Mouse (Mus musculus) limb, embryonic 10.5 days (tissue): ENCODE measurements around the gene Armc9. TPM values are rescaled to one million over a fixed set of nuclear protein-coding genes. Genes with fewer than 3 reads are reported as not detected.
A peak's percentile ranks its signal among the peaks of the same experiment; 100 is the strongest.

Source experiments
- DNase-seq: peaks from one replicate; pipeline ENCODE4 v3.0.0-alpha.2; 2017; ENCODE audit warnings: low spot score
- H3K27ac ChIP-seq: fragments of 300-500 bp; sonication (generic); 2 replicates; pipeline ENCODE4 v1.5.1; 2016; ENCODE audit warnings: mild to moderate bottlenecking
- H3K27me3 ChIP-seq: fragments of 300-500 bp; sonication (generic); 2 replicates; pipeline ENCODE4 v1.6.1; 2016; ENCODE audit warnings: low read depth, mild to moderate bottlenecking; ENCODE audit not compliant: poor library complexity, severe bottlenecking
- H3K36me3 ChIP-seq: fragments of 300-500 bp; sonication (generic); 2 replicates; pipeline ENCODE4 v1.6.1; 2016; ENCODE audit warnings: mild to moderate bottlenecking, moderate library complexity
- H3K4me1 ChIP-seq: fragments of 300-500 bp; sonication (generic); 2 replicates; pipeline ENCODE4 v1.6.1; 2016
- H3K4me3 ChIP-seq: fragments of 300-500 bp; sonication (generic); 2 replicates; pipeline ENCODE4 v1.5.1; 2016; ENCODE audit warnings: mild to moderate bottlenecking, moderate library complexity
- H3K9me3 ChIP-seq: fragments of 300-500 bp; sonication (generic); replicated peaks from 2 replicates; pipeline ENCODE4 v1.6.1; 2016; ENCODE audit warnings: mild to moderate bottlenecking
- WGBS: fragments of 180-500 bp; shearing (Covaris S2); methylation state at CpG from one replicate; pipeline ENCODE4 v1.1.7; 2016; 5-methylcytosine and 5-hydroxymethylcytosine counted together
- polyA plus RNA-seq: library from polyadenylated mRNA; unstranded; fragments of >200 nt; fragmentation: Nextera tagmentation; extraction: Ambion mirVana; gene quantifications from 2 replicates; pipeline ENCODE4 v1.2.1, GENCODE M21; 2016

Armc9 gene
- polyA plus RNA-seq, result 34.6 and 37.3 TPM in 2 replicates

DNA sequence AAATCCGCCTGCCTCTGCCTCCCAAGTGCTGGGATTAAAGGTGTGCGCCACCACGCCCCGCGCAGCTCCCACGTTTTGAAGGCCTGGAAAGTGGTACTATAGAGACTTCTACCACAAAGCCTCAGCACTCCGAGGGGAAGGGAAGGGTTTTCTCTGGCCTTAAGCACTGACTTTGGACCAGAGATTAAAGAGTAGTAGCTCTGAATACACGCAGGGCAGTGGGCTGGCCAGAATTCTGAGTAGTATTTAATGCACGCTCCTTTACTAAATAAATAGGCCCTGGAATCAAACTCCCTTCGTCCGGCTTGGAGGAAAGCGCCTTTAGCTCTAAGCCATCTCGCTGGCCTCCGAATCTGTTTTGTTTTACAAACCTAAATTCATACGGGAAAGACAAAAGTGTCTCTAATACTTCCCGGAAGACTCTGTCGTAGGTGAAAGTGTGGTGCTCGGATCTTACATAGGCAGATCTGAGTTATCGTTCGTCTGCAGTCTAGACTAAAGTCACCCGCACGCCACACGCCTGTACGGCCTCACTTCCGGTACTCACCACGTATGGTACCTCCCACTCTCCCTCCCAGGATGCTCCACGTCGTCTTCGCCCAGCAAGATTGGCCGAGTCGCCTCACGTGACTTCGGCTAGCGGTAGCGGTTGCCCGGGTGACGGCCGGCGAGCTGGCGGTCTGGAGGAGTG lies at the start of gene Armc9:
Gene Armc9, plus strand, starts transcription at position 648 of the 691 bp plus-strand sequence.
- peak within 1 kb of the TSS; percentile 88 for H3K27ac ChIP-seq
- WGBS, result 5% methylated on average over 40 of the region's 40 CpGs
- peak within 1 kb of the TSS; percentile 88 for H3K4me3 ChIP-seq
- no peaks in the 10 kb centered on the region for H3K9me3 ChIP-seq
- peak; percentile 96 for DNase-seq
- peaks cover 16% of the 10 kb centered on the region for H3K4me1 ChIP-seq
- no peaks in the 10 kb centered on the region for H3K27me3 ChIP-seq
- peaks cover 7% of the 10 kb centered on the region; the same call in 1 of the 2 replicates for H3K36me3 ChIP-seq

- Histone ChIP-seq H3K4me3 (no peak overlapping the region), H3K9me3 (no peaks in the 10 kb centered on the region), H3K27ac (no peak overlapping the region), H3K4me1 (no peaks in the 10 kb centered on the region), H3K36me3 (peaks cover 47% of the 10 kb centered on the region), H3K27me3 (no peaks in the 10 kb centered on the region)
- 97% methylated on average over 1 of the region's 1 CpGs for WGBS
- no peak for DNase-seq
Observed at GRCm38 (mm10) chr1:86105054-86105453, 49.5 kb upstream of the Armc9 start.

GRCm38 (mm10) chr1:86111779-86112178 lies 42.8 kb upstream of the Armc9 start, which contains the start of gene Htr2b:
TSS of gene Htr2b (minus strand) at chr1:86111970.
- DNase-seq, result no peak
- no peak within 1 kb of the TSS for H3K27ac ChIP-seq
- H3K4me1 ChIP-seq, result no peaks in the 10 kb centered on the region
- no peaks in the 10 kb centered on the region for H3K27me3 ChIP-seq
- H3K4me3 ChIP-seq, result no peak within 1 kb of the TSS
- WGBS, result 79% methylated on average over 6 of the region's 6 CpGs
- H3K9me3 ChIP-seq, result no peaks in the 10 kb centered on the region
- peaks cover 29% of the 10 kb centered on the region for H3K36me3 ChIP-seq

GRCm38 (mm10) chr1:86114141-86114540 lies 40.4 kb upstream of the Armc9 start:
- 90% methylated on average over 3 of the region's 3 CpGs for WGBS

GRCm38 (mm10) chr1:86119549-86119948 lies 35.0 kb upstream of the Armc9 start:
- WGBS, result 92% methylated on average over 4 of the region's 4 CpGs
- H3K36me3 ChIP-seq, result peaks cover 89% of the 10 kb centered on the region

More at GRCm38 (mm10) chr1:86114141-86114540, 40.4 kb upstream of the Armc9 start:
- Histone ChIP-seq H3K9me3 (no peaks in the 10 kb centered on the region), H3K27ac (no peak overlapping the region), H3K4me1 (no peaks in the 10 kb centered on the region), H3K27me3 (no peaks in the 10 kb centered on the region), H3K4me3 (no peak overlapping the region), H3K36me3 (peaks cover 42% of the 10 kb centered on the region)
- DNase-seq, result no peak

GRCm38 (mm10) chr1:86126036-86126435 lies 28.5 kb upstream of the Armc9 start:
- 97% methylated on average over 2 of the region's 2 CpGs for WGBS

More at GRCm38 (mm10) chr1:86119549-86119948, 35.0 kb upstream of the Armc9 start:
- Histone ChIP-seq H3K4me1 (no peaks in the 10 kb centered on the region), H3K27ac (no peak overlapping the region), H3K9me3 (no peaks in the 10 kb centered on the region), H3K4me3 (no peak overlapping the region), H3K27me3 (no peaks in the 10 kb centered on the region)
- DNase-seq, result no peak

DNA sequence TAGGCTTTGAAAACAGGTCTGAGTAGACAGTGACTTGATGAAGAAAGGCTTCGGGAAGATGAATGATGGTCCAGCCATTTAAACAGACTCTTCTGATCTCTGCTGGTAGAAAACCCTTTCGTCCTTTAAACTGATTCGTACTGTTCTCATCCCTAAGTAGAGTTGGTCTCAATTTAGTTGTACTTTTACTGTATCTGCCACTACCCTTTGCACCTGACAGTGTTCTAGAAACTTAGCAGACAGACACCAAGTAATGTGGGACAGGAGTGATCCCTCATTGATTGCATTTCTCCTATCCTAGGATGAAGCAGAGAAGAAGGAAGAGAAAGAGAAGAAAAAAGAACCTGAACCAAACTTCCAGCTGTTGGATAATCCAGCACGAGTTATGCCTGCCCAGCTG lies 21.2 kb upstream of the Armc9 start, which contains the start of gene Gm21972:
Gene Gm21972, plus strand, starts transcription at position 301 of the 400 bp plus-strand sequence.
- H3K36me3 ChIP-seq, result peaks cover 90% of the 10 kb centered on the region
- WGBS, result 93% methylated on average over 4 of the region's 4 CpGs
- no peaks in the 10 kb centered on the region for H3K9me3 ChIP-seq

More at GRCm38 (mm10) chr1:86126036-86126435, 28.5 kb upstream of the Armc9 start:
- Histone ChIP-seq H3K36me3 (peaks cover 98% of the 10 kb centered on the region), H3K27ac (no peak overlapping the region), H3K9me3 (no peaks in the 10 kb centered on the region), H3K27me3 (no peaks in the 10 kb centered on the region), H3K4me1 (no peaks in the 10 kb centered on the region), H3K4me3 (no peak overlapping the region)
- no peak for DNase-seq

DNA sequence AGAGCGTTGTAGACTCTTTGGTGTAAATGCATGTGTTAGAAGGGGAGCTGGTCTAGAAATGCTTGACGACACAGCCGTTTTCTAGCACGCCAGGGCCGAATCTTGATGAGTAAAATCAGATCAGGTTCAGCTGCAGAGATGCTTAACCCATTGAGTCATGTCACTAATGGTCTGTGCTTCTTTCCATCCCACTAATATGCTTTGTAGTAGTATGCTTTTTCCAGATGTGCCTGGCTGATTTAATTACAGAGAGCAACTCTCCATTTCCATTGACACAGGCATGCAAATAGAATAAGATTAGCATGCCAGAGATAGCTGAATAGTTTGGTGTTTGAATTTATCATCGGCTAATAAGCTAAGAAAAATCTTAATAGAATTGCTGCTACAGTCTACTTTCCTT lies 19.3 kb upstream of the Armc9 start:
- no peaks in the 10 kb centered on the region for H3K27me3 ChIP-seq
- H3K36me3 ChIP-seq, result peaks cover 88% of the 10 kb centered on the region
- no peak for DNase-seq
- H3K4me3 ChIP-seq, result no peak overlapping the region
- no peak overlapping the region for H3K27ac ChIP-seq
- H3K4me1 ChIP-seq, result no peaks in the 10 kb centered on the region
- H3K9me3 ChIP-seq, result no peaks in the 10 kb centered on the region
- WGBS, result 94% methylated on average over 6 of the region's 6 CpGs

More for the DNA sequence above, 21.2 kb upstream of the Armc9 start, which contains the start of gene Gm21972:
- Histone ChIP-seq H3K4me1 (no peaks in the 10 kb centered on the region), H3K27me3 (no peaks in the 10 kb centered on the region), H3K4me3 (no peak within 1 kb of the TSS), H3K27ac (no peak within 1 kb of the TSS)
- no peak for DNase-seq

DNA sequence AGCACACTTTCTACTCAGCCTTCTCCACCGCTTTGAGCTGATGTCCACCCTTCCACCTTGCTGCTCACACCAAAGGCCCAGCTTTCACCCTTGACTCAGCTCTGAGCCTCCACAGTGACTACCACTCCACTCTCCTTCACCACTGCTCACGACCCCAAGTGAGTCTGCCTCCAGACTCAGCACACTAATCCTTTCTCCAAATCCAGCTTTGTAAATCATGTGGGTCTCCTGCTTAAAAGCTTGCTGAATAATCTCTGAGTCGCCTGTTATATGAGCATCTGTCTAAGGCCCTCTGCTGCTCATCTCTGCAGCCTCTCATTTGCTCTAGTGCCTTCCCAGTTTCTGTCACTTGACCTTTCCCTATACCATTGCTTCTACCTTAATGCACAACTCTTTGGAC lies 13.5 kb upstream of the Armc9 start:
- whole genome bisulfite sequencing, result 91% methylated on average over 3 of the region's 3 CpGs
- DNase-seq, result no peak

GRCm38 (mm10) chr1:86143165-86143564 lies 11.4 kb upstream of the Armc9 start:
- Histone ChIP-seq H3K4me1 (no peaks in the 10 kb centered on the region), H3K4me3 (no peak overlapping the region), H3K9me3 (no peaks in the 10 kb centered on the region), H3K27me3 (no peaks in the 10 kb centered on the region), H3K36me3 (peaks cover 34% of the 10 kb centered on the region), H3K27ac (no peak overlapping the region)
- 89% methylated on average over 4 of the region's 4 CpGs for WGBS
- DNase-seq, result no peak

More for the DNA sequence above, 13.5 kb upstream of the Armc9 start:
- Histone ChIP-seq H3K9me3 (no peaks in the 10 kb centered on the region), H3K27ac (no peak overlapping the region), H3K36me3 (peaks cover 53% of the 10 kb centered on the region), H3K27me3 (no peaks in the 10 kb centered on the region), H3K4me1 (no peaks in the 10 kb centered on the region), H3K4me3 (no peak overlapping the region)

GRCm38 (mm10) chr1:86144001-86144944 lies 10.3 kb upstream of the Armc9 start:
- H3K4me3 ChIP-seq, result no peak overlapping the region
- WGBS, result 77% methylated on average over 21 of the region's 21 CpGs

DNA sequence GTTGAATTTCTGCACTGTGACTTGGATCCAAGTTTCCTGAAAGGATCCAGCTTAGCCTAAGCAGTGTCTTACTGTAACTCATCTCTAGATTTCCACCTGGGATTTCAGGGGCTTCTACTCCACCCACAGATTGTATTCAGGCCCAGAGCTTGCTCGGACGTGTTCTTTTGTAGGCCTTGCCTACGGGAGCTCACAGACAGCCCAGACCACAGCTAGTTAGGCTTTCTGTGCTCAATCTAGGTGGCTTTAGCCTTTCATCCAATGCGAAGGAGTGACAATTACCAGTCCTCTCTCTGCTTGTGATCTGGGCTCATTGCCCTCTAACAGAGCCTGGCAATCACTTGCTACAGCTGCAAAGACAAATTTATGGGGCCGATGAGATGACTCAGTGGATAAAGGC lies 8.3 kb upstream of the Armc9 start:
- DNase-seq, result no peak
- Histone ChIP-seq H3K27me3 (no peaks in the 10 kb centered on the region), H3K4me3 (no peak overlapping the region), H3K9me3 (no peaks in the 10 kb centered on the region), H3K4me1 (no peaks in the 10 kb centered on the region), H3K27ac (no peak overlapping the region), H3K36me3 (peaks cover 6% of the 10 kb centered on the region; the same call in 1 of the 2 replicates)
- 56% methylated on average over 5 of the region's 5 CpGs for WGBS

More at GRCm38 (mm10) chr1:86144001-86144944, 10.3 kb upstream of the Armc9 start:
- no peaks in the 10 kb centered on the region for H3K27me3 ChIP-seq
- no peaks in the 10 kb centered on the region for H3K9me3 ChIP-seq
- no peak overlapping the region for H3K27ac ChIP-seq
- no peak for DNase-seq
- H3K4me1 ChIP-seq, result no peaks in the 10 kb centered on the region
- peaks cover 23% of the 10 kb centered on the region for H3K36me3 ChIP-seq
